Mouse (Mus musculus) small intestine, adult 2 months (tissue): ENCODE results near the gene Tet2. TPM values are rescaled to one million over a fixed set of nuclear protein-coding genes. Genes with fewer than 3 reads are reported as not detected.

Experiments
- H3K27ac ChIP-seq: fragments of 200-500 bp; 2 replicates; pipeline ENCODE4 v1.5.1; 2012; ENCODE audit warnings: low read depth, low read length, control low read depth, inconsistent platforms; ENCODE audit not compliant: insufficient read depth
- H3K27me3 ChIP-seq: fragments of 200-500 bp; 2 replicates; pipeline ENCODE4 v1.6.1; 2012; ENCODE audit warnings: mild to moderate bottlenecking, moderate library complexity, low read length, inconsistent platforms; ENCODE audit not compliant: control insufficient read depth, insufficient read depth
- H3K36me3 ChIP-seq: fragments of 200-500 bp; 2 replicates; pipeline ENCODE4 v1.6.1; 2012; ENCODE audit warnings: mild to moderate bottlenecking, low read length, control low read depth, inconsistent platforms; ENCODE audit not compliant: control insufficient read depth, insufficient read depth
- H3K4me1 ChIP-seq: fragments of 200-500 bp; 2 replicates; pipeline ENCODE4 v1.6.1; 2012; ENCODE audit warnings: low read length, inconsistent platforms, mixed read lengths; ENCODE audit not compliant: control insufficient read depth, insufficient read depth, insufficient read length
- H3K4me3 ChIP-seq: fragments of 200-500 bp; 2 replicates; pipeline ENCODE4 v1.5.1; 2012; ENCODE audit warnings: low read depth, mild to moderate bottlenecking, control low read depth, inconsistent platforms, low read length, moderate library complexity
- CTCF ChIP-seq: fragments of 200-500 bp; IDR thresholded peaks from 2 replicates; pipeline ENCODE4 v1.5.1; 2012; ENCODE audit warnings: low read depth, mild to moderate bottlenecking, control low read depth, inconsistent platforms, low read length, moderate library complexity, mixed read lengths; ENCODE audit not compliant: insufficient replicate concordance, insufficient read length; ENCODE audit errors: extremely low read depth
- POLR2A ChIP-seq: fragments of 200-500 bp; IDR thresholded peaks from 2 replicates; pipeline ENCODE4 v1.6.1; 2012; ENCODE audit warnings: low read depth, mild to moderate bottlenecking, control low read depth, inconsistent platforms, low read length, moderate library complexity
- WGBS: fragments of 180-500 bp; shearing (Covaris S2); methylation state at CpG from one replicate; pipeline ENCODE4 v1.1.7; 2018; 5-methylcytosine and 5-hydroxymethylcytosine counted together
- polyA plus RNA-seq: library from polyadenylated mRNA; depleted of rRNA; stranded (reverse); fragments of >200 nt; gene quantifications from 2 replicates; pipeline ENCODE4 v1.2.3, GENCODE M21; 2012

Gene Tet2
- polyA plus RNA-seq, 1 experiment, result 8.7 TPM

DNA sequence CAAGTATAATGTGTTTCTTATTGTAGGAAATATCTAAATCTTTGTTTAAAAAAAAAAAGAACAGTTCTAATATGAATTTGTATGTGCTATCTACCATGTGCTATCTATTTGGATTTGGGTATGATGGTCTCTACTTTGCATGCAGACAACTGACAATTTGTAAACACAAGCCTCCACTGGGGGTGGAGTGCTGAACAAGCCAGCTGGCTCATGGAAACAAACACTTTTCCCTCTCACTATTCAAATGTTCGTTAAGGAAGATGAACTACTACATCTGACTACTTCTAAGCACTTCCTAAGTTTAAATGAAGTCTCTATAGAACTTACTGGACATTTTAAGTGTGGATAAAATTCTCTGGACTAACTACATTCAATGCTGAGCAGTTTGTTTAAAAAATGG is 71.2 kb downstream of the Tet2 start:
- Histone ChIP-seq H3K36me3 (peaks cover 38% of the 10 kb centered on the region), H3K4me1 (no peaks in the 10 kb centered on the region), H3K4me3 (no peak overlapping the region), H3K27me3 (no peaks in the 10 kb centered on the region), H3K27ac (no peak overlapping the region)
- no peak for TF ChIP-seq CTCF
- TF ChIP-seq POLR2A, result no peak
- 74% methylated on average over 1 of the region's 1 CpGs for WGBS

DNA sequence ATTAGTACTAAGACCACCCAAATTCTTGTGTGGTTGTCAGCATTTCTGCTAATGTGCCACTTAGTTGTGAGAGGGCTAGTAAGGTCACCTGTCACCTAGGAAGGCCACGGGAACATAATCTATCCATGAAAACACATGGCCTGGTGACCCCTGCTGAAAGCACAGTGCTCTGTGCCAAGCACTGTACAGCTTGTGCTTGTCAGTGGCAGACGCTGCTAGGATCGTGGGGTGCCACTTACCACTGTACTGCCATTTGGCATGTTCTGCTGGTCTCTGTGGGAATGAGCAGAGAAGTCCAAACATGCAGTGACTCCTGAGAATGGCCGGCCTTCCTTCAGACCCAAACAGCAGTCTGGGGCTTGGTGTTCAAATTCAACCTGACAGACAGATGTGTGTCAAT is 73.8 kb downstream of the Tet2 start:
- Histone ChIP-seq H3K27ac (no peak overlapping the region), H3K36me3 (peaks cover 59% of the 10 kb centered on the region), H3K4me3 (no peak overlapping the region), H3K27me3 (no peaks in the 10 kb centered on the region), H3K4me1 (no peaks in the 10 kb centered on the region)
- TF ChIP-seq CTCF, result no peak
- no peak for TF ChIP-seq POLR2A
- WGBS, result 92% methylated on average over 4 of the region's 4 CpGs

- Histone ChIP-seq H3K4me1 (no peaks in the 10 kb centered on the region), H3K27ac (no peak overlapping the region), H3K4me3 (no peak overlapping the region), H3K27me3 (no peaks in the 10 kb centered on the region), H3K36me3 (peaks cover 50% of the 10 kb centered on the region)
- 96% methylated on average over 7 of the region's 7 CpGs for WGBS
- TF ChIP-seq CTCF (no peak), POLR2A (no peak)
These were observed 76.1 kb downstream of the Tet2 start for GRCm38 (mm10) chr3:133468883-133469282.

- Histone ChIP-seq H3K27ac (no peak overlapping the region), H3K27me3 (no peaks in the 10 kb centered on the region), H3K4me1 (no peaks in the 10 kb centered on the region), H3K36me3 (peaks cover 23% of the 10 kb centered on the region), H3K4me3 (no peak overlapping the region)
- 93% methylated on average over 3 of the region's 3 CpGs for WGBS
- TF ChIP-seq CTCF, result no peak
- TF ChIP-seq POLR2A, result no peak
These were observed 81.7 kb downstream of the Tet2 start for GRCm38 (mm10) chr3:133463233-133463632.

DNA sequence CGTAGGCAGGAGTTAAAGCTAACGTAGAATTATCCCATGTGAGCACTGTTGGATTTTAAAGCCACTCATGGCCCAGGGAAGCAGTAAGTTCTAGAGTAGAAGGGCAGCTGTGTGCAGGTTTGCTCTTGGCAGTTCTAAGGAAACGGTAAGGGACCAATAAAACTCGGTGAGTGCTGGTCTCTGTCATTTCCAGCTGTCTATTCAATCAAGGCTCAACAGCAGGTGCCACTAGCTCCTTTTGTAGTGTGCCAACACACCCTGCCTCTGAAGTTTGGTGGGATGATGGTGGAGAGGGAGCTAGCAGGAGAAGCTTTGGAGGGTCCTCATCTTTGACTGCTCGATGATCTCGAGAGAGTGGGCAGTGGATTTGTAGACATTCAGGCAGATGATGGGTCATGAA is 82.5 kb downstream of the Tet2 start:
- no peaks in the 10 kb centered on the region for H3K4me1 ChIP-seq
- no peak overlapping the region for H3K27ac ChIP-seq
- H3K4me3 ChIP-seq, result no peak overlapping the region
- TF ChIP-seq CTCF (no peak), POLR2A (no peak)
- peaks cover 17% of the 10 kb centered on the region for H3K36me3 ChIP-seq
- no peaks in the 10 kb centered on the region for H3K27me3 ChIP-seq
- 85% methylated on average over 6 of the region's 6 CpGs for WGBS

GRCm38 (mm10) chr3:133462059-133462458 is 82.9 kb downstream of the Tet2 start:
- H3K36me3 ChIP-seq, result peaks cover 13% of the 10 kb centered on the region
- TF ChIP-seq CTCF, result no peak
- no peak for TF ChIP-seq POLR2A
- WGBS, result 78% methylated on average over 3 of the region's 3 CpGs
- H3K27ac ChIP-seq, result no peak overlapping the region
- H3K4me1 ChIP-seq, result no peaks in the 10 kb centered on the region
- no peaks in the 10 kb centered on the region for H3K27me3 ChIP-seq
- H3K4me3 ChIP-seq, result no peak overlapping the region

GRCm38 (mm10) chr3:133459174-133459573 is 85.8 kb downstream of the Tet2 start:
- no peaks in the 10 kb centered on the region for H3K27me3 ChIP-seq

GRCm38 (mm10) chr3:133453896-133454295 is 91.0 kb downstream of the Tet2 start:
- 80% methylated on average over 8 of the region's 8 CpGs for WGBS
- H3K27ac ChIP-seq, result no peak overlapping the region
- no peaks in the 10 kb centered on the region for H3K4me1 ChIP-seq
- no peaks in the 10 kb centered on the region for H3K36me3 ChIP-seq
- no peaks in the 10 kb centered on the region for H3K27me3 ChIP-seq
- TF ChIP-seq CTCF, result no peak
- no peak for TF ChIP-seq POLR2A
- H3K4me3 ChIP-seq, result no peak overlapping the region

More at GRCm38 (mm10) chr3:133459174-133459573, 85.8 kb downstream of the Tet2 start:
- no peak for TF ChIP-seq CTCF
- TF ChIP-seq POLR2A, result no peak
- Histone ChIP-seq H3K4me3 (no peak overlapping the region), H3K27ac (no peak overlapping the region), H3K4me1 (no peaks in the 10 kb centered on the region), H3K36me3 (peaks cover 4% of the 10 kb centered on the region; the same call in 1 of the 2 replicates)
- 76% methylated on average over 1 of the region's 1 CpGs for WGBS
